Mouse (Mus musculus) lung, postnatal 4 days (tissue): Measurements from ENCODE around the gene Nhlrc4.

Experiments used
- DNase-seq, 2 experiments: peaks; one replicate each; pipeline ENCODE4 v3.0.0; 2021

The Nhlrc4 gene

DNA sequence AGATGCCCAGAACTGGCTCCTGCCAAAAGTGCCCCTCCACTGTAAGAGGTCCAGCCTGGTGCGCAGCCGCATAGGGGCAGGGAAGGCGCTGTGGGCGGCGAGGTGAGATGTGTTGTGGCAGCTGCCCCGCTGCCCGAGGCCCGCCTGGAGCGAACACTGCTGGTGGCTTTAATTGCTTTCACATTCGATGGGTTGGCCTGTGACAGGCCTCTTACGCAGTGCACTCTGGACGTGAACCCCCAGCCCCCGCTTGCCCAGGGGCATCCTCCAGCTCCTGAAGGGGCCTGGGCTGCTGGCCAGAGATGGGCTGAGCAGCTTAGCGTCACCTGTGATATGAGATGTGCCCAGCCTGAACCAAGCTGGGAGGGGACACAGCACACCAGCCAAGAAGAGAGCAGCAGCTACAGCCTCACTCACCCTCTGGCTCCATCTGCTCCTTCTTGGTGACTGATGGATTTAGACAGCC is 12.9 kb upstream of the Nhlrc4 start:
- no peak for DNase-seq

DNA sequence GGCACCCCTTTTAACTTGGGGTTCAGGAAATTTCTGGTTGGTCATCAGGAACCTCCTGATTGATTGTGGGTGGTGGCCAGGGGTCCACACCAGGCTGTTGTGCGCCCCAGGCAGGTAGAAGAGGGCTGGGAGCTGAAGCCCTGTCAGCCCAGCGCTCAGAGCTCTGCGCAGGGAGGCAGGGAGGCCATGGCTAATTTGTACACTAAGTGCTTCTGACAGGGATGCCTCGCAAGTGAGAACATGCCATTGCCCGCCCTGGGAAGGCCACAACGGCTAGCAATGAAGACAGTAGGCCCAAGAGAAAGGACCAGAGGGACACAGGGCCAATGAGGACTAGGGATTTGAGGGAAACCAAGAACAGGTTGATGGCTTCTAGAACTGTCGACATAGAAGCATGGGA is 11.9 kb upstream of the Nhlrc4 start:
- no peak for DNase-seq

DNA sequence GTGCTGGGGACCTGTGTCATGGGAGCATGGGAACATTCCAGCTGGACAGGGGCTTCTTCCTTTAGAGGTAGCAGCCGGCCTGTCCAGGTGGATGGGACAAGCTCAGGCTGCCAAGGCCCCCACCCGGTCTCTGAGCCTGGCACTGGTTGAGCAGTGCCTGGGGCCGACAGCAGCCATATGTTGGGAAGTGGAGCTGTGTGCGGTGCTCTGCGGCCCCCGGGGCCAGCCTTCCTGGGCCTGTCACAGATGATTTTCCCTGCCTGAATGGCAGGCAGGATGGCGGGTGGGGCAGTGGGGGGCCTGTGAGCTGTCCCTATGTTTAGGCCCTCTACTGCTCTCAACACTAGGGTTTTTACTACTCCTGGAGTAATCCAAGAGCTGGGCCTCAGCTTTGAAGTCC is 11.4 kb upstream of the Nhlrc4 start:
- no peak for DNase-seq

DNA sequence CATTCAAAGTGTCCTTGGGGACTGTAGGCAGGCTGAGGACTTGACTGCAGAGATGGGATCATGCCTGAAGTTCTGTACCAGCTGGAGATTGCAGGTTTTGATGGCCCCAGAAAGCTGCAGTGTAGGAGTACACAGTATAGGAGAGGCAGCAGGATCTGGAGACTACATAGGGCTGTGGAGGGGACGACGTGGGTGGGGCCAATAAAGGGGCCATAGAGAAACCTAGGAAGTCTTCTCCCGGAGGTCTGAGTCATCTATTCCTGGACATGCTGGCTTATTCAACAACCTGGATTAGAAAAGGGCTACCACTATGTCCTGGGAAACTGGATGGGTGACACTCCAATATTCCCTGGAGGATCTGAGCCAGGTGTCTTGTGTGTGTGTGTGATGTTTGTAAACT is 11.0 kb upstream of the Nhlrc4 start:
- DNase-seq: no peak

- no peak for DNase-seq
Observed at GRCm38 (mm10) chr17:25954671-25955070, 9.9 kb upstream of the Nhlrc4 start.

- no peak for DNase-seq
Observed at GRCm38 (mm10) chr17:25953161-25953560, 8.4 kb upstream of the Nhlrc4 start.

- DNase-seq: peak; percentile 16 to 48
Observed at GRCm38 (mm10) chr17:25951803-25952623, 7.3 kb upstream of the Nhlrc4 start, which contains the start of gene A930017K11Rik. TSS of gene A930017K11Rik (minus strand) at chr17:25952565.

DNA sequence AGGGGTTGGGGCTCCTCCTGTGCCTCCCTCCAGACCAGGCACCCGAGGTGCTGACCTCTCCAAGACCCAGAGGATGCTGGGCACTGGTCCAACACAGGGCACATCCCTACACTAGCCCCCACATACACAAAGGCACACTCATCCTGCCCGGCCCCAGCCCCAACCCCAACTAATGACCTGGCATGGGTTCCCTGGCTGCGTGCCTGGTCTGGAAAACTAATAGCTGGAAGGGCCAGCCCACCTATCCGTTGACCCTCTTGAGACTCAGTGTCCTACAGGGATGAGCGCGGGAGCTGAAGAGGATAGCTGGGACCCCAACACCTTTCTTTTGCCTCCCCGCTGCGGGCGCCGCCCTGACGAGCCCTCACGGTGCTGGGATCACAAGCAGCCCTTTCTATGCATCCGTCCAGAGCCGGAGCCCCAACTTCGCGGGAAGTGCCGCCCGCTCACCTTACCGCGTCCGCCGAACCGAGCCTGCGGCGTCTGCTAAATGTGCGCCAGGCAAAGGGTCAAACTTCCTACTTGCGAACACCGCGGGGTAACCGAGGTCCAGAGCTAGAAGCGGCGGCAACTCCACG is 6.6 kb upstream of the Nhlrc4 start:
- DNase-seq: no peak

GRCm38 (mm10) chr17:25950706-25951105 is 5.9 kb upstream of the Nhlrc4 start:
- DNase-seq: no peak

- no peak for DNase-seq
Observed at GRCm38 (mm10) chr17:25949981-25950380, 5.2 kb upstream of the Nhlrc4 start.

DNA sequence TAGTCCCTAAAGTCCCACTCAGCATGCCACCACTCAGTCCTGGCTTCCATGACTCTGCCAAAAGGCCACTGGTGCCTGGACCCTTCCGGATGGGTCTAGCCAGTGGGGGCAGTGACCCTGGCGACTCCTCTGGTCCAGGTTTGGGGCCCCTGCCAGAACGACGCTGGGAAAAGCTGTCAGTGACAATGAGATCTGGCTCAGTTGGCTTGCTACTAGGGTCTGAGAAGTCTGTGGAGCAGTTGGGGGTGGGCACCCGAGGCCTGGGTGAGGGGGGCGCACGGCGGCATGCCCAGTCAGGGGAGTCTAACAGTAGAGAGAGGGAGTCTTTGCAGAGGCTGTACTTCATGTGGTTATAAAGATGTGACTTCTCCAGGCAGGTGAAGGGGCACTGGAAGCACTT is 3.3 kb upstream of the Nhlrc4 start:
- no peak for DNase-seq

DNA sequence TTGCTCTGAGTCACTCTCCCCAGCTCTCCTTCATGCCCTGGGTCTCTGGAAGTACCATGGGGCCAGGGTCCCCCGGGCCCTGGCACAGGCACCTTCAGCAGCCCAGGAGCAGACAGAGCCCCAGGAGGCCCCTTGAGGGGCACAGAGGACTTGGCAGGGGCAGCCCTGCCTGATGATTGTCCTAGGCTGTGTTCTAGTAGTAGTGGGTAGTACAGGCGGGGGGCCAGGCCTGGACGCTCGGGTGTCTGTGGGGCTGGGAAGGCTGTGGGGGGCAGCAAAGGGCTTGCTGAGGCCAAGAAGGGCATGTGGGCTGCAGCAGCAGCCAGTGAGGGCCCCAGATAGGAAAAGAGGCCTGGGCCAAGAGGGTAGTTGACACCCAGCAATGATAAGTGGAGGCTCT is 2.8 kb upstream of the Nhlrc4 start:
- no peak for DNase-seq

- no peak for DNase-seq
Observed at GRCm38 (mm10) chr17:25946891-25947290, 2.1 kb upstream of the Nhlrc4 start.

- DNase-seq: no peak
Observed at GRCm38 (mm10) chr17:25946349-25946748, 1.6 kb upstream of the Nhlrc4 start.

GRCm38 (mm10) chr17:25945517-25946155 is 875 bp upstream of the Nhlrc4 start:
- DNase-seq: no peak

- no peak for DNase-seq
Observed at GRCm38 (mm10) chr17:25943769-25944168, 992 bp downstream of the Nhlrc4 start.

DNA sequence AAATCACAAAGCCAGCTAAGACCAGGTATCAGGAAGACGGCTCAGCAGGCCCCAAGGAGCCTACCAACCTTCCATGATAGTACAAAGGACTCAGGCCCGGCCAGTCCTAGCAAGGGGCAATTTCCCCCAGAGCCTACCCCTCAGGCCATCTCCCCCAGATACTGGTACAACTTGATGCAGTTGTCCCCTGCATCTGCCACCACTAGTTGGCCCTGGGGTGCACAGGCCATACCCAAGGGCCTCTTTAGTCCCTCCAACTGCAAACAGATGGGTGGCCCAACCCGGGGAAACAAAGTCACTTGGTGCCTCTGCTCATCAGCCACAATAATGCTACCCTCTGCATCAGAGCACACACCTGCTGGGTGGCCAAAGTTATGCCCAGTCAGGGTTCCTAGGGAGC is 1.5 kb downstream of the Nhlrc4 start:
- DNase-seq: no peak

GRCm38 (mm10) chr17:25942597-25943151 is 2.1 kb downstream of the Nhlrc4 start:
- no peak for DNase-seq

GRCm38 (mm10) chr17:25941511-25942241 is 3.1 kb downstream of the Nhlrc4 start:
- peak; percentile 88 to 89 for DNase-seq

- no peak for DNase-seq
Observed at GRCm38 (mm10) chr17:25934526-25934925, 10.2 kb downstream of the Nhlrc4 start.

- DNase-seq: no peak
Observed at GRCm38 (mm10) chr17:25925348-25925747, 19.4 kb downstream of the Nhlrc4 start.

- no peak for DNase-seq
Observed at GRCm38 (mm10) chr17:25922120-25922519, 22.6 kb downstream of the Nhlrc4 start.
